Mouse (Mus musculus) kidney, embryonic 15.5 days (tissue): Measurements from ENCODE around the gene Zdhhc1. TPM values are rescaled to one million over a fixed set of nuclear protein-coding genes. Genes with fewer than 3 reads are reported as not detected.

ENCODE experiments used
- ATAC-seq: fragments of 200-750 bp; cut with Nextera tagmentation; replicated peaks from 2 replicates; pipeline ENCODE4 v1.8.0; 2017; ENCODE audit warnings: moderate TSS enrichment; ENCODE audit not compliant: low FRiP score
- H3K27ac ChIP-seq: fragments of 300-500 bp; sonication (generic); 2 replicates; pipeline ENCODE4 v1.5.1; 2015; ENCODE audit warnings: mild to moderate bottlenecking, inconsistent platforms
- H3K27me3 ChIP-seq: fragments of 300-500 bp; sonication (generic); 2 replicates; pipeline ENCODE4 v1.6.1; 2015; ENCODE audit warnings: inconsistent platforms
- H3K36me3 ChIP-seq: fragments of 300-500 bp; sonication (generic); 2 replicates; pipeline ENCODE4 v1.6.1; 2015; ENCODE audit warnings: inconsistent platforms
- H3K4me1 ChIP-seq: fragments of 300-500 bp; sonication (generic); 2 replicates; pipeline ENCODE4 v1.6.1; 2015; ENCODE audit warnings: inconsistent platforms
- H3K4me2 ChIP-seq: fragments of 300-500 bp; sonication (generic); 2 replicates; pipeline ENCODE4 v1.6.1; 2015; ENCODE audit warnings: moderate library complexity, mild to moderate bottlenecking, inconsistent platforms
- H3K4me3 ChIP-seq: fragments of 300-500 bp; sonication (generic); replicated peaks from 2 replicates; pipeline ENCODE4 v1.5.1; 2015; ENCODE audit warnings: mild to moderate bottlenecking, inconsistent platforms
- H3K9ac ChIP-seq: fragments of 300-500 bp; sonication (generic); 2 replicates; pipeline ENCODE4 v1.6.1; 2015; ENCODE audit warnings: mild to moderate bottlenecking, inconsistent platforms
- H3K9me3 ChIP-seq: fragments of 300-500 bp; sonication (generic); replicated peaks from 2 replicates; pipeline ENCODE4 v1.6.1; 2016; ENCODE audit warnings: inconsistent platforms
- WGBS: fragments of 180-500 bp; shearing (Covaris S2); methylation state at CpG from one replicate; pipeline ENCODE4 v1.1.7; 2015; ENCODE audit warnings: mixed read lengths; 5-methylcytosine and 5-hydroxymethylcytosine counted together
- polyA plus RNA-seq: library from polyadenylated mRNA; unstranded; fragments of >200 nt; fragmentation: Nextera tagmentation; extraction: Ambion mirVana; gene quantifications from 2 replicates; pipeline ENCODE4 v1.2.1, GENCODE M21; 2015

Gene Zdhhc1
- polyA plus RNA-seq, 1 experiment from 2014 or later, result 43.7 TPM

DNA sequence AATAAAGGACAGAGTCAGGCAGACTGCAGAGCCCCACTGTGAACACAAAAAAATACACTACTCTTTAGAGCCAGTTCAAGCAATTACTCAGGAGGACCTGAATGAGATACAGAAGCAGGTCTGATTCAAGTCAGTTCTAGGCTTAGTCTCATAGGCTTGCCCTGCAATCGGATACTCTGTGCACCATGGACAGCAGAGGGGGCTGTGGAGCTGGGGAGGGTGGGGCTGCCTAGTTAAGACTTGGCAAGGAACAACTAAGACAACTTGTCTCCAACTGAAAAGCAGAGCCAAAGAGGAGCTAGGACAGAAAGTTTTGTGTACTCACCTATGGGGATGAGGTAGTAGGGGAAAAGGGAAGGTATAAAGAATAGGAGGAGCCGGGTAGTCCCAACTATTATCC is 35.1 kb upstream of the Zdhhc1 start:
- Histone ChIP-seq H3K27ac (no peak overlapping the region), H3K9me3 (no peaks in the 10 kb centered on the region), H3K27me3 (no peaks in the 10 kb centered on the region), H3K4me1 (peaks cover 59% of the 10 kb centered on the region), H3K9ac (no peak overlapping the region), H3K4me3 (no peak overlapping the region), H3K36me3 (peaks cover 27% of the 10 kb centered on the region), H3K4me2 (no peak overlapping the region)
- 66% methylated on average over 2 of the region's 2 CpGs for WGBS
- no peak for ATAC-seq

GRCm38 (mm10) chr8:105529271-105529670 is 32.6 kb upstream of the Zdhhc1 start:
- H3K4me3 ChIP-seq, result no peak overlapping the region
- H3K4me1 ChIP-seq, result peaks cover 61% of the 10 kb centered on the region
- peak overlapping the region; percentile 41; the same call in 1 of the 2 replicates for H3K27ac ChIP-seq
- H3K9ac ChIP-seq, result no peak overlapping the region
- ATAC-seq, result no peak
- WGBS, result 56% methylated on average over 3 of the region's 3 CpGs
- no peaks in the 10 kb centered on the region for H3K27me3 ChIP-seq
- no peak overlapping the region for H3K4me2 ChIP-seq
- H3K9me3 ChIP-seq, result no peaks in the 10 kb centered on the region
- peaks cover 23% of the 10 kb centered on the region for H3K36me3 ChIP-seq

- peaks cover 55% of the 10 kb centered on the region for H3K4me1 ChIP-seq
- no peak overlapping the region for H3K4me3 ChIP-seq
- no peak for ATAC-seq
- no peaks in the 10 kb centered on the region for H3K27me3 ChIP-seq
- no peak overlapping the region for H3K9ac ChIP-seq
- H3K36me3 ChIP-seq, result peaks cover 32% of the 10 kb centered on the region
- WGBS, result 92% methylated on average over 1 of the region's 1 CpGs
- no peaks in the 10 kb centered on the region for H3K9me3 ChIP-seq
- H3K4me2 ChIP-seq, result no peak overlapping the region
- 0 out of 2 replicates have a peak overlapping the region, but pooled peaks have one; percentile 18 for H3K27ac ChIP-seq
These were observed 31.5 kb upstream of the Zdhhc1 start for GRCm38 (mm10) chr8:105528206-105528605.

DNA sequence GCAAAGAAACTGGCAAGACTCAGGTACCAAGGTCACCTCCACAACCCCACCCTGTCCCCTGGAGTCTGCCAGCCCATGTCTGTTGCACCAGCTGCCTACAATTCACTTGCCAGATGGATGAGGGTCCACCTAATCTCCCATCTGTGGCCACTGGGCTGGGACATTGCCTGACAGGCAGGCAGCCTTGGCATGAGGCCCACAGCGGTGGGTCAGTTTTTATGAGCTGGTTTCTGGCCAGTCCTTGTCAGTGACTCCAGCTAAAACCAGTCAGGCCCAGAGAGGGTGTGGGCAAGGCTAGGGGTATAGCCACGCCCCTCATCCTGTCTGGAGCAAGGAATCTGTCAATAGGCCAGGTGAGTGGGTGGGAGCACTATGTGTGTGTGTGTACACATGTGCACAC is 30.4 kb upstream of the Zdhhc1 start:
- H3K36me3 ChIP-seq, result peaks cover 42% of the 10 kb centered on the region
- 52% methylated on average over 2 of the region's 2 CpGs for WGBS
- no peak overlapping the region for H3K4me2 ChIP-seq
- H3K4me3 ChIP-seq, result no peak overlapping the region
- peak overlapping the region; percentile 49; the same call in 1 of the 2 replicates for H3K27ac ChIP-seq
- peak; percentile 57 for ATAC-seq
- H3K27me3 ChIP-seq, result no peaks in the 10 kb centered on the region
- H3K9ac ChIP-seq, result no peak overlapping the region
- no peaks in the 10 kb centered on the region for H3K9me3 ChIP-seq
- H3K4me1 ChIP-seq, result peaks cover 61% of the 10 kb centered on the region

GRCm38 (mm10) chr8:105522890-105523289 is 26.2 kb upstream of the Zdhhc1 start:
- 30% methylated on average over 9 of the region's 9 CpGs for WGBS
- H3K27me3 ChIP-seq, result 0 out of 2 replicates have a peak, but pooled peaks cover 2% of the 10 kb centered on the region
- H3K4me3 ChIP-seq, result no peak overlapping the region
- 0 out of 2 replicates have a peak overlapping the region, but pooled peaks have one; percentile 4 for H3K27ac ChIP-seq
- ATAC-seq, result no peak
- H3K4me1 ChIP-seq, result peaks cover 69% of the 10 kb centered on the region
- H3K36me3 ChIP-seq, result peaks cover 33% of the 10 kb centered on the region
- H3K4me2 ChIP-seq, result no peak overlapping the region
- no peak overlapping the region for H3K9ac ChIP-seq
- no peaks in the 10 kb centered on the region for H3K9me3 ChIP-seq

DNA sequence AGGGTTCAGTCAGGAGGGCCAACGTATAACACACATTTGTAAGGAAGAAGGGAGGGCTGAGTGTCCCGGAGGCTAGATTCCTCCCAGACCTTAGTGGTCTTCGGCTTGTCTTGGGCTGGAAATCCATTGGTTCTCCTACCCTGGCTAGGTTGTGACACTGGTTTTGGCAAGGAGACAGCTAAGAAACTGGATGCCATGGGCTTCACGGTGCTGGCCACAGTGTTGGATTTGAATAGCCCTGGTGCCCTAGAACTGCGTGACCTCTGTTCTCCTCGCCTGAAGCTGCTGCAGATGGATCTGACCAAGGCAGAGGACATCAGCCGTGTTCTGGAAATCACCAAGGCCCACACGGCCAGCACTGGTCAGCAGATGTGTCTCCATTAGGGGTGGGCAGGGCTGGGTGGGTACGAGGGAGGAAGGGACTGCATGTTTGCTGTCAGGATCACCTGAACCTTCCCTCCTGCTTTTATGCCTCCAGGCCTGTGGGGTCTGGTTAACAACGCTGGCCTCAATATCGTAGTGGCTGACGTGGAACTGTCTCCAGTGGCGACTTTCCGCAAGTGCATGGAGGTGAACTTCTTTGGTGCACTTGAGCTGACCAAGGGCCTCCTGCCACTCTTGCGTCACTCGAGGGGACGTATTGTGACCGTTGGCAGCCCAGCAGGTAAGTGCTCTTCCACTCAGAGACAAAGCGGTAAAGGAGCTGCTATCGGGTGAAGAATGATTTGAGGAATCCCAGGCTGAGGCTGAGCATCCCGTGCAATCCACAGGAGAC is 25.5 kb upstream of the Zdhhc1 start:
- ATAC-seq, result no peak
- 70% methylated on average over 21 of the region's 21 CpGs for WGBS
- H3K4me1 ChIP-seq, result peaks cover 75% of the 10 kb centered on the region

GRCm38 (mm10) chr8:105521061-105521460 is 24.4 kb upstream of the Zdhhc1 start:
- H3K4me3 ChIP-seq, result peak overlapping the region; percentile 73
- H3K4me1 ChIP-seq, result peaks cover 76% of the 10 kb centered on the region
- no peaks in the 10 kb centered on the region for H3K9me3 ChIP-seq
- H3K27me3 ChIP-seq, result 0 out of 2 replicates have a peak, but pooled peaks cover 6% of the 10 kb centered on the region
- 0 out of 2 replicates have a peak overlapping the region, but pooled peaks have one; percentile 17 for H3K9ac ChIP-seq
- peaks cover 33% of the 10 kb centered on the region for H3K36me3 ChIP-seq
- peak overlapping the region; percentile 98 for H3K4me2 ChIP-seq
- peak overlapping the region; percentile 56 for H3K27ac ChIP-seq
- WGBS, result 5% methylated on average over 3 of the region's 3 CpGs
- ATAC-seq, result no peak

More for the DNA sequence above, 25.5 kb upstream of the Zdhhc1 start:
- H3K36me3 ChIP-seq, result peaks cover 33% of the 10 kb centered on the region
- H3K27ac ChIP-seq, result peak overlapping the region; percentile 56; the same call in 1 of the 2 replicates
- H3K4me2 ChIP-seq, result no peak overlapping the region
- H3K4me3 ChIP-seq, result no peak overlapping the region
- H3K9me3 ChIP-seq, result no peaks in the 10 kb centered on the region
- H3K9ac ChIP-seq, result no peak overlapping the region
- 0 out of 2 replicates have a peak, but pooled peaks cover 6% of the 10 kb centered on the region for H3K27me3 ChIP-seq

DNA sequence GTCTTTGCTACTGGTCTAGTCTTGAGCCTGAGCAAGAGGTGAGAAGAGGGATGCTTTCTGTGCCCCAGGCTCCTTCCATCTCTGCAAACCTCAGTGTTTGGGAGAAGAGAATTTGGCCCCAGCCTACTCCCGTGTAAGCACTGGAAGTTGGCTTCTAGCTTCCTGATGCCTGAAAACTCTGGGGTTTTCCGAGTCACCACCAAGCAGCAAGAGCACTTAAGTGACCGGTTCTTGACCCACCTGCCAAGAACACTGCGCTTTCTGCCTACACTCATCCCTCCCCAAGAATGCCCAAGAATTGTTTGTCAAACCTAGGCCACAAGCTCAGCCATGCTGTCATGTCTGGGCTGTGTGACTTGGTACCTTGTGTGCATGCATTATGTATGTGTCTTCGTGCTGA is 23.8 kb upstream of the Zdhhc1 start:
- Histone ChIP-seq H3K9ac (0 out of 2 replicates have a peak overlapping the region, but pooled peaks have one; percentile 17), H3K9me3 (no peaks in the 10 kb centered on the region), H3K27me3 (0 out of 2 replicates have a peak, but pooled peaks cover 6% of the 10 kb centered on the region), H3K36me3 (peaks cover 32% of the 10 kb centered on the region), H3K4me2 (peak overlapping the region; percentile 98), H3K4me1 (peaks cover 79% of the 10 kb centered on the region), H3K4me3 (peak overlapping the region; percentile 73), H3K27ac (peak overlapping the region; percentile 56)
- WGBS, result 37% methylated on average over 5 of the region's 5 CpGs
- no peak for ATAC-seq

- peak overlapping the region; percentile 74 for H3K9ac ChIP-seq
These were observed 22.9 kb upstream of the Zdhhc1 start for GRCm38 (mm10) chr8:105519591-105519990.

DNA sequence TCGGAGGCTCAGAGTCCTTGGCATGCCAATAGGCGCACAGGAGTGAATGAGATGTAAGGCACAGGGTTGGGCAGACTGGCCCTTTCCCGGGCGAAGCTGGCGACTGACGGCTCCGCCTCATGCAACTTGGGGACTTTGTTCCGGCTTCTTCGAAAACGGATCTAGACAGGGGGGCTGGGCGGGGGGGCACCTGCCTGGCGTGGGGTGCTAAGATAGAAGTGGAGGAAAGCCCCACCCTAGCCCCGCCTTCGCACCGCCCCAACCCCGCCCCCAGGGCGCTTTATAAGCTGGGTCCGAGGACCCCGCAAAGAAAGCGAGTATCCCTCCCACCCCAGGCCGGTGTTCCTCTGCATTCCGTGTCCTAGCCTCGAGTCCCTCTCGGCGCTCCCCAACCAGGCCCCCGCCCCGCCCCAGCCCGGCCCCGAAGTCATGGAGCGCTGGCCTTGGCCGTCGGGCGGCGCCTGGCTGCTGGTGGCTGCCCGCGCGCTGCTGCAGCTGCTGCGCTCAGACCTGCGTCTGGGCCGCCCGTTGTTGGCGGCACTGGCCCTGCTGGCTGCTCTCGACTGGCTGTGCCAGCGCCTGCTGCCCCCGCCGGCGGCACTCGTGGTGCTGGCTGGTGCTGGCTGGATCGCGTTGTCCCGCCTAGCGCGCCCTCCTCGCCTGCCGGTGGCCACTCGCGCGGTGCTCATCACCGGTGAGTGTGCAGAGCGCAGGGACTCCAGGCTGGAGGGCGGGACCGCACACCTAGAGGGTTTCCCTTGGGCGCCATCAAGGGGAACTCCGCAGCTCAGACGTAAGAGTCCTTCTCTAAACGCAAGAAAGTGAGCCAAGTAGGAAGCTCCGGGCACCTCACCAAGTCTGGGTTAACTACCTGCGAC is 22.0 kb upstream of the Zdhhc1 start, which contains the start of gene Hsd11b2:
Gene Hsd11b2, plus strand, starts transcription at position 320 of the 878 bp plus-strand sequence.
- ATAC-seq, result peak; percentile 59
- H3K27ac ChIP-seq, result peak within 1 kb of the TSS; percentile 88
- peak within 1 kb of the TSS; percentile 73 for H3K4me3 ChIP-seq
- peak within 1 kb of the TSS; percentile 98 for H3K4me2 ChIP-seq
- H3K9ac ChIP-seq, result peak within 1 kb of the TSS; percentile 74
- peaks cover 14% of the 10 kb centered on the region for H3K36me3 ChIP-seq
- WGBS, result under 1% methylated on average over 64 of the region's 68 CpGs
- 0 out of 2 replicates have a peak, but pooled peaks cover 6% of the 10 kb centered on the region for H3K27me3 ChIP-seq
- peaks cover 79% of the 10 kb centered on the region for H3K4me1 ChIP-seq
- no peaks in the 10 kb centered on the region for H3K9me3 ChIP-seq

More at GRCm38 (mm10) chr8:105519591-105519990, 22.9 kb upstream of the Zdhhc1 start:
- Histone ChIP-seq H3K4me3 (peak overlapping the region; percentile 73), H3K4me1 (peaks cover 79% of the 10 kb centered on the region), H3K27me3 (0 out of 2 replicates have a peak, but pooled peaks cover 6% of the 10 kb centered on the region), H3K27ac (peak overlapping the region; percentile 88), H3K36me3 (peaks cover 22% of the 10 kb centered on the region), H3K4me2 (peak overlapping the region; percentile 98), H3K9me3 (no peaks in the 10 kb centered on the region)
- no peak for ATAC-seq
- 7% methylated on average over 2 of the region's 2 CpGs for WGBS

DNA sequence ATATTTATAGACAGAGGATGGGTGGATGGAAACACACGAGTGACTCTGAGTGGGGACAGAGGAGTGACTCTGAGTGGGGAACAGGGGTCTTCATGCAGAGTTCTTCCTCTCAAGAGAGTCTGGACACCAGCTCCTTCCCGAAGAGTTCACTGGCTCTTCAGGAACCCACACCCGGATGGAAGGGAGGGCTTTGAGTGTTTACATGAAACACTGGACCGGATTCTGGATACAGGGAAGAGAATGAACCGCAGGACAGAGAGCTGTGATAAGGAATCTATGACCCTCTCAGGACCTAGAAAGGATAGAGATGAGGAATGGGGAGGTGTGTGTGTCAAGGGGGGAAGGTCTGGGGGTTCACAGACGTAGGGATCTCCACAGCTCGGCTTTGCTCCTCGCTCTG is 20.6 kb upstream of the Zdhhc1 start:
- 39% methylated on average over 8 of the region's 8 CpGs for WGBS
- H3K9ac ChIP-seq, result no peak overlapping the region
- H3K4me1 ChIP-seq, result peaks cover 66% of the 10 kb centered on the region
- H3K9me3 ChIP-seq, result no peaks in the 10 kb centered on the region
- H3K4me3 ChIP-seq, result 0 out of 2 replicates have a peak overlapping the region, but pooled peaks have one; percentile 13
- H3K27ac ChIP-seq, result no peak overlapping the region
- H3K27me3 ChIP-seq, result 0 out of 2 replicates have a peak, but pooled peaks cover 6% of the 10 kb centered on the region
- H3K36me3 ChIP-seq, result peaks cover 3% of the 10 kb centered on the region
- no peak for ATAC-seq
- H3K4me2 ChIP-seq, result peak overlapping the region; percentile 98
